Mouse (Mus musculus) embryonic facial prominence, embryonic 12.5 days (tissue): Measurements from ENCODE around the gene Epb42. TPM values are rescaled to one million over a fixed set of nuclear protein-coding genes. Genes with fewer than 3 reads are reported as not detected.
"Not testable (repeated sequence)": the region's sequence is repeated elsewhere in the genome, so short reads cannot be mapped to it uniquely, and the experiment has no call there.

Source experiments
- ATAC-seq: fragments of 200-750 bp; cut with Nextera tagmentation; 2 replicates; pipeline ENCODE4 v1.8.0; 2017; ENCODE audit not compliant: insufficient number of reproducible peaks, insufficient read depth, low FRiP score, low TSS enrichment
- H3K27ac ChIP-seq: fragments of 300-500 bp; sonication (generic); 2 replicates; pipeline ENCODE4 v1.5.1; 2016; ENCODE audit warnings: mild to moderate bottlenecking
- H3K27me3 ChIP-seq: fragments of 300-500 bp; sonication (generic); 2 replicates; pipeline ENCODE4 v1.6.1; 2016; ENCODE audit warnings: mild to moderate bottlenecking, moderate library complexity
- H3K36me3 ChIP-seq: fragments of 300-500 bp; sonication (generic); 2 replicates; pipeline ENCODE4 v1.6.1; 2016; ENCODE audit warnings: mild to moderate bottlenecking
- H3K4me1 ChIP-seq: fragments of 300-500 bp; sonication (generic); 2 replicates; pipeline ENCODE4 v1.6.1; 2016
- H3K4me2 ChIP-seq: fragments of 300-500 bp; sonication (generic); replicated peaks from 2 replicates; pipeline ENCODE4 v1.6.1; 2016; ENCODE audit warnings: mild to moderate bottlenecking, moderate library complexity
- H3K4me3 ChIP-seq: fragments of 300-500 bp; sonication (generic); 2 replicates; pipeline ENCODE4 v1.5.1; 2016; ENCODE audit warnings: mild to moderate bottlenecking
- H3K9ac ChIP-seq: fragments of 300-500 bp; sonication (generic); 2 replicates; pipeline ENCODE4 v1.6.1; 2016; ENCODE audit warnings: mild to moderate bottlenecking, moderate library complexity
- H3K9me3 ChIP-seq: fragments of 300-500 bp; sonication (generic); 2 replicates; pipeline ENCODE4 v1.6.1; 2016; ENCODE audit warnings: mild to moderate bottlenecking, moderate library complexity
- WGBS: fragments of 180-500 bp; shearing (Covaris S2); methylation state at CpG from one replicate; pipeline ENCODE4 v1.1.7; 2016; 5-methylcytosine and 5-hydroxymethylcytosine counted together
- polyA plus RNA-seq: library from polyadenylated mRNA; unstranded; fragments of >200 nt; fragmentation: Nextera tagmentation; extraction: Ambion mirVana; gene quantifications from 2 replicates; pipeline ENCODE4 v1.2.1, GENCODE M21; 2016

Gene Epb42
- polyA plus RNA-seq, 1 experiment from 2014 or later = 5.0 TPM

- no peak overlapping the region for H3K4me3 ChIP-seq
- ATAC-seq = no peak
- H3K27me3 ChIP-seq = no peaks in the 10 kb centered on the region
- H3K4me1 ChIP-seq = peaks cover 7% of the 10 kb centered on the region
- no peaks in the 10 kb centered on the region for H3K36me3 ChIP-seq
- no peak overlapping the region for H3K9ac ChIP-seq
- no peak overlapping the region for H3K27ac ChIP-seq
- no peaks in the 10 kb centered on the region for H3K9me3 ChIP-seq
- 85% methylated on average over 1 of the region's 1 CpGs for WGBS
- no peak overlapping the region for H3K4me2 ChIP-seq
Observed at GRCm38 (mm10) chr2:121006986-121007385, 29.9 kb downstream of the Epb42 start.

GRCm38 (mm10) chr2:121004018-121004811 lies 32.7 kb downstream of the Epb42 start:
- ATAC-seq = no peak

GRCm38 (mm10) chr2:121003586-121003985 lies 33.3 kb downstream of the Epb42 start:
- H3K4me2 ChIP-seq = no peak overlapping the region
- no peak for ATAC-seq
- no peak overlapping the region for H3K9ac ChIP-seq
- no peaks in the 10 kb centered on the region for H3K36me3 ChIP-seq
- H3K4me3 ChIP-seq = no peak overlapping the region
- no peak overlapping the region for H3K27ac ChIP-seq
- H3K9me3 ChIP-seq = no peaks in the 10 kb centered on the region
- no peaks in the 10 kb centered on the region for H3K27me3 ChIP-seq
- no peaks in the 10 kb centered on the region; the same call in 1 of the 2 replicates for H3K4me1 ChIP-seq
- 73% methylated on average over 2 of the region's 2 CpGs for WGBS

More at GRCm38 (mm10) chr2:121004018-121004811, 32.7 kb downstream of the Epb42 start:
- Histone ChIP-seq H3K27me3 (no peaks in the 10 kb centered on the region), H3K9me3 (no peaks in the 10 kb centered on the region), H3K36me3 (no peaks in the 10 kb centered on the region), H3K9ac (no peak overlapping the region), H3K4me3 (no peak overlapping the region), H3K27ac (no peak overlapping the region), H3K4me1 (peaks cover 5% of the 10 kb centered on the region), H3K4me2 (no peak overlapping the region)
- 83% methylated on average over 7 of the region's 7 CpGs for WGBS

- no peak for ATAC-seq
- Histone ChIP-seq H3K4me3 (no peak overlapping the region), H3K4me1 (no peaks in the 10 kb centered on the region), H3K27ac (no peak overlapping the region), H3K9me3 (no peaks in the 10 kb centered on the region), H3K27me3 (no peaks in the 10 kb centered on the region), H3K9ac (no peak overlapping the region), H3K36me3 (no peaks in the 10 kb centered on the region), H3K4me2 (no peak overlapping the region)
- WGBS = 86% methylated on average over 8 of the region's 8 CpGs
Observed at GRCm38 (mm10) chr2:120998863-120999262, 38.0 kb downstream of the Epb42 start.

- H3K4me3 ChIP-seq, H3K27me3 ChIP-seq, H3K9ac ChIP-seq, H3K36me3 ChIP-seq, ATAC-seq, H3K9me3 ChIP-seq, H3K4me1 ChIP-seq, H3K4me2 ChIP-seq, H3K27ac ChIP-seq: not testable (repeated sequence)
- WGBS = 81% methylated on average over 1 of the region's 1 CpGs
Observed at GRCm38 (mm10) chr2:120996607-120997006, 40.3 kb downstream of the Epb42 start.

GRCm38 (mm10) chr2:120991196-120991595 lies 45.7 kb downstream of the Epb42 start:
- no peak overlapping the region for H3K9ac ChIP-seq
- H3K4me3 ChIP-seq = no peak overlapping the region
- no peak for ATAC-seq
- H3K4me2 ChIP-seq = no peak overlapping the region
- H3K4me1 ChIP-seq = no peaks in the 10 kb centered on the region
- no peaks in the 10 kb centered on the region for H3K36me3 ChIP-seq
- 58% methylated on average over 4 of the region's 4 CpGs for WGBS
- no peaks in the 10 kb centered on the region for H3K9me3 ChIP-seq
- no peak overlapping the region for H3K27ac ChIP-seq
- no peaks in the 10 kb centered on the region for H3K27me3 ChIP-seq

GRCm38 (mm10) chr2:120985241-120985640 lies 51.6 kb downstream of the Epb42 start:
- ATAC-seq = no peak
- Histone ChIP-seq H3K9me3 (no peaks in the 10 kb centered on the region), H3K9ac (no peak overlapping the region), H3K4me1 (no peaks in the 10 kb centered on the region), H3K27ac (no peak overlapping the region), H3K27me3 (no peaks in the 10 kb centered on the region), H3K4me2 (no peak overlapping the region), H3K4me3 (no peak overlapping the region), H3K36me3 (no peaks in the 10 kb centered on the region)
- WGBS = 89% methylated on average over 1 of the region's 1 CpGs

GRCm38 (mm10) chr2:120983611-120984010 lies 53.3 kb downstream of the Epb42 start:
- no peak for ATAC-seq
- Histone ChIP-seq H3K9me3 (no peaks in the 10 kb centered on the region), H3K4me1 (no peaks in the 10 kb centered on the region), H3K9ac (no peak overlapping the region), H3K27me3 (no peaks in the 10 kb centered on the region), H3K27ac (no peak overlapping the region), H3K4me2 (no peak overlapping the region), H3K4me3 (no peak overlapping the region), H3K36me3 (no peaks in the 10 kb centered on the region)
- WGBS = 15% methylated on average over 2 of the region's 2 CpGs

- Histone ChIP-seq H3K27ac (no peak overlapping the region), H3K9me3 (no peaks in the 10 kb centered on the region), H3K4me3 (no peak overlapping the region), H3K27me3 (0 out of 2 replicates have a peak, but pooled peaks cover 2% of the 10 kb centered on the region), H3K36me3 (no peaks in the 10 kb centered on the region), H3K9ac (no peak overlapping the region), H3K4me2 (no peak overlapping the region), H3K4me1 (no peaks in the 10 kb centered on the region)
- no peak for ATAC-seq
- 67% methylated on average over 2 of the region's 2 CpGs for WGBS
Observed at GRCm38 (mm10) chr2:120980861-120981260, 56.0 kb downstream of the Epb42 start.

- Histone ChIP-seq H3K9ac (no peak overlapping the region), H3K36me3 (no peaks in the 10 kb centered on the region), H3K9me3 (no peaks in the 10 kb centered on the region), H3K4me1 (no peaks in the 10 kb centered on the region), H3K27me3 (0 out of 2 replicates have a peak, but pooled peaks cover 3% of the 10 kb centered on the region), H3K4me2 (no peak overlapping the region), H3K27ac (no peak overlapping the region), H3K4me3 (no peak overlapping the region)
- WGBS = 97% methylated on average over 1 of the region's 1 CpGs
- no peak for ATAC-seq
Observed at GRCm38 (mm10) chr2:120979819-120980218, 57.1 kb downstream of the Epb42 start.

- ATAC-seq = no peak
- Histone ChIP-seq H3K9ac (no peak overlapping the region), H3K9me3 (no peaks in the 10 kb centered on the region), H3K27ac (no peak overlapping the region), H3K27me3 (0 out of 2 replicates have a peak, but pooled peaks cover 3% of the 10 kb centered on the region), H3K36me3 (no peaks in the 10 kb centered on the region), H3K4me3 (no peak overlapping the region), H3K4me1 (no peaks in the 10 kb centered on the region), H3K4me2 (no peak overlapping the region)
- WGBS = 58% methylated on average over 2 of the region's 2 CpGs
Observed at GRCm38 (mm10) chr2:120978693-120979037, 58.2 kb downstream of the Epb42 start.

- no peak overlapping the region for H3K27ac ChIP-seq
- peak overlapping the region; percentile 72 for H3K4me2 ChIP-seq
- 0 out of 2 replicates have a peak, but pooled peaks cover 3% of the 10 kb centered on the region for H3K27me3 ChIP-seq
- WGBS = 79% methylated on average over 8 of the region's 8 CpGs
- no peak for ATAC-seq
- no peaks in the 10 kb centered on the region for H3K4me1 ChIP-seq
- no peaks in the 10 kb centered on the region for H3K36me3 ChIP-seq
- H3K9me3 ChIP-seq = no peaks in the 10 kb centered on the region
- H3K4me3 ChIP-seq = peak overlapping the region; percentile 67
- H3K9ac ChIP-seq = 0 out of 2 replicates have a peak overlapping the region, but pooled peaks have one; percentile 56
Observed at GRCm38 (mm10) chr2:120977926-120978692, 58.8 kb downstream of the Epb42 start.
